Mouse (Mus musculus): ENCODE results near the gene Nxnl2.

The Nxnl2 gene

GRCm38 (mm10) chr13:51170691-51171680, at the start of gene Nxnl2:
Gene Nxnl2, plus strand, starts transcription at chr13:51171022.
- DNase-seq (ENCODE audit: extremely low read depth, low read depth) = no peak

DNA sequence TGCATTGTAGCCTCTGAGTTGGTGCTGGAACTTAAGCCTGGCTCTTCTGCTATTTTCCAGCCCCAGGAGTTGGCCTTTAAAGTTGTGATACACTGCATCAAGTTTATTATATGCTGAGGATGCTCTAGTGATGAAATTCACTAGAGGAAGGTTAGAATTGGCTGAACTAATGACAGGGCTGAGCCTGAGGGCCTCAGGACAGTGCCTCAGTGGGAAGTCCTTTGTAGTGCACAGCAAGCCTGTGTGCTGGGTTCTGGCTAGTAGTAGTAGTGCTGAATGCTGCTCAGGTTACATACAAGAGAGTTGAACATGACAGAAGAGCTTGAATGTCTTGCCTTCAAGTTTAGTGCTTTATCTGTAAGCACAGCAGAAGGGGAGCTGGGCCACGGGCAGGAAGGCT, 48.9 kb upstream of the Nxnl2 start:
- no peak for DNase-seq (ENCODE audit: extremely low read depth, low read depth)

- DNase-seq (ENCODE audit: extremely low read depth, low read depth) = no peak
Measured at GRCm38 (mm10) chr13:51122771-51123170, 48.1 kb upstream of the Nxnl2 start.

DNA sequence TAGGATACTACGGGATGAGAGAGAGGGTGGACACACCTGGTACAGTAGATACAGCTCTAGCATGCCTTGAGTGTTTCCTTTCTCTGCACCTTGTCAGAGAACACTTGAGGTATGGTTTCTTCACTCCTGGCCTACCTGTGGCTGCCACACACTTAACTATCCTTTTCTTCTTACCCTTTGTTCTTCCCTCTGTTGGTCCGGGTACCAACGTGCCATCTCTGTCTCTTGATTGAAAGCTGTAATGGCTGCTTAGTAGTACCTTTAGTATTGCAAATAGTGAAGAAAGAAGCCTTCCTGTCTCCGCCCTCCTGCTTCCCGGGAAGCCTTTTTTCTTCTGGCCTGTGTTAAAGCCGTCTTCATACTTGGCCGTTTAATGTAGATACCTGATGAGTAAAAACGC, 45.5 kb upstream of the Nxnl2 start:
- DNase-seq (ENCODE audit: extremely low read depth, low read depth) = no peak

DNA sequence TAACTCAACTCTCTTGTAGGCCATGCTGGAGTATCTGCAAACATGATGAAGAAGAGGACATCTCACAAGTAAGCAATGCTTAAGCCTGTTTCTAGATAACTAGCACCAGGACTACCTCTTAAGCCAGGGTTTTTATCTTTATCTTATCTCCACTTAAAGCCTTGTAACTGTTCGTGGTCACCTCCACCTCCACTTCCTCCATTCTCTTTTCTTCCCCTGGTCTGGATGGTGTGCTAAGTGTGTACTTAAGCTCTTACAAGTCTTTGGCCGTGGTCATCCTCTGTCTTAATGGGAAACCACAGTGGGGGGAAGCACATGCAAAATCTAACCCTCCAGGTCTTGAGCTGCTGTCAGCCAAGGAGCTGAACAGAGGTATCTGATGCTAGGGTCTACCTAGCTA, 42.9 kb upstream of the Nxnl2 start:
- no peak for DNase-seq (ENCODE audit: extremely low read depth, low read depth)

DNA sequence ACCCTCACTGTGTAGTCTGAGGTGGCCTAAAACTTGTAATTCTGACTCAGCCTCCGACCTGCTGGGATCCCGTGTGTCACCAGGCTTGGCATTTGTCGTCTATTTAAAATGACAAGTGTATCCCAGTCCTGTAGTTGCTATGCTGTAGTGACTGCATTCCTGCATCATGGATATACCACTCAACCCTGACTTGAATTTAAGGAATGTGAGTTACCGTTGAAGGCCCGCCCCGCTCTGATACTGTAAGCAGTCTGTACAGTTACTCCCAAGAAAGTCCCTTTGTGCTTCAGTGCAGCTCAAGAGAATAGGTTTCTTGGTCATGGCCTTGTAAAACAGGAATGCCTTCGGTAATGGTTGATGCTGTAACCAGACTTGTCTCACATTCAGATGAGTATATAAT, 42.4 kb upstream of the Nxnl2 start:
- DNase-seq (ENCODE audit: extremely low read depth, low read depth) = no peak

DNA sequence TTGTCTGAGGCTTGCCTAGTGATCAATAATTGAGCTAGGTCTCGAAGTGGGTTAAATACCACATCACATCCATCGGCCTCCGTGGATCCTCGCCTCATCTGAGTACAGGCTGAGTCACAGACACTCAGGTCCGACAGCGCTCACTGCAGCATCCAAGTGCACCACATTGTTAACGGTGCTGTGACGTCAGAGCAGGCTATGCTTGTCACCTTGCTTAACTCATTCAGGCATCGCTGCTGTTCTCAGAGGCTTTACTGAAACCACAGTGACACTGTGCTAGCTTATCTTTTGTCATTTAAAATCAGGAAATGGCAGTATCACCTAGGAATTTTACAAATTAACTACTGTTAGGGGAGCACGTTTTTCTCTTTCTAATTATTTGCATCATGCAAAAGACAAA, 39.6 kb upstream of the Nxnl2 start:
- no peak for DNase-seq (ENCODE audit: extremely low read depth, low read depth)

- no peak for DNase-seq (ENCODE audit: extremely low read depth, low read depth)
Measured at GRCm38 (mm10) chr13:51136315-51136714, 34.5 kb upstream of the Nxnl2 start.

DNA sequence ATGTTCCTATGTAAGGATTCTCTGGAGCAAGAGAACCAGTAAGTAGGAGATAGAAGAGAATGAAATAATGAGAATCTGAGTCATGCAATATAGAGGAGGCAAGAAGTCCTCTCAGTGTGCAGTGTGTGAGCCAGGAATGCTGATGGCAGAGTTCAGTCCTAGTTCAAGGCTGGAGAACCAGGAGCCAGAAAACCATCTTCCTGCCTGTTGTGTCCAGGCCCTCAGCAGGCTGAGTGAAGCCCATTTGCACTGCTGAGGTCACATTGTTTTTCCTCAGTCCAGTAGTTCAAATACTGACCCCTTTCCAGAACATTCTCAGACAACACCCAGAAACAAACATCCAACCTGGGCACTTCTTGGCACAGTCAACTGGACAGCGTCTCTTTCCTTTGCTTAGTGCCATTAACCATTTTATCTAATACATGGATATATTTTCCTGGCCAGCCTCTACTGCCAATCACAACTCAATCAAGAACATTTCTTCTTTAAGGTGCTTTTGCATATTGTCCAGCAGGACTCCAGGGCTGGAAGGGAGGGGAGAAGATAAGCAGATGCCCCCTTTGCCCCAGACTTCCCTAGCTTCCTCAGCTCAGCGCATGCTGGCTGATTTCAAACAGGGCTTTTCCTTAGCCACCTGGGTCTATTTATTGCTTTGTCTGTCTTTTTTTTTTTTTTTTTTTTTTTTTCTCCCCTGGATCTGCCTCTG, 33.7 kb upstream of the Nxnl2 start:
- no peak for DNase-seq (ENCODE audit: extremely low read depth, low read depth)

GRCm38 (mm10) chr13:51137702-51138031, 33.2 kb upstream of the Nxnl2 start:
- no peak for DNase-seq (ENCODE audit: extremely low read depth, low read depth)

DNA sequence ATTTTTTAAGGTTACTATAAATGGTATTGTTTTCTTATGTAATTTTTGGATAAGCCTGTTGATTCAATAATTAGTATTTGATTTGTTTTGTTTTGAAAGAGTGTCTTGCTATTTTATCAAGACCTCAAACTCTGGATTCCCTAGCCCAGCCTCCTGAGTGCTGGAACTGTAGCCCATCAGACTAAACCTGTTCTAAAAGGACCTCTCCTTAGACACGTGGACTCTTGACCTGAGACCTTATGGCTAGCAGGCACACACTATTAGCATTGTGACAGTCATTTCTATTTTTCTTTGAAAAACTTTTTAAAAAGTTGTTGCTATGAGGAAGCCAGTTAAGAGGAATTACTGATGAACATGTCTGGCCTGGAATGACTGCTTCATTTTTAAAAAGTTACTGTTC, 23.7 kb upstream of the Nxnl2 start:
- no peak for DNase-seq (ENCODE audit: extremely low read depth, low read depth)

GRCm38 (mm10) chr13:51152966-51153669, 17.7 kb upstream of the Nxnl2 start:
- no peak for DNase-seq (ENCODE audit: extremely low read depth, low read depth)

DNA sequence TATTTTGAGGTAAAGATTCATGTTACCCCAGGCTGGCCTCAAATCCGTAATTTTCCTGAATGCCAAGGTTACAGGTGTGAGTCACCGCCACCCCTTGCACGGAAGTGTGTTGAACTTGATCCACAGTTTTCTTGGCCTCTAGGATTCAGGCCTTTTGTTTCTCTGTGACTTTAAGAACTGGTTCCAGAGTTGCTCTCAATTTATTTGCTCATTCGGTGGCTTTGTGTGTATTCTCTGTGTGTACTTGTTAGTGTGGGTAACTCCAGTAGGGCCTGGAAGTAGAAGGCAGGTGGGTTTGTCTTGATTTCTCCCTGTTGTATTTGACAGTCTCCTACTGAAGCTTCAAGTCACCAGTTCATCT, 17.2 kb upstream of the Nxnl2 start:
- DNase-seq (ENCODE audit: extremely low read depth, low read depth) = no peak

DNA sequence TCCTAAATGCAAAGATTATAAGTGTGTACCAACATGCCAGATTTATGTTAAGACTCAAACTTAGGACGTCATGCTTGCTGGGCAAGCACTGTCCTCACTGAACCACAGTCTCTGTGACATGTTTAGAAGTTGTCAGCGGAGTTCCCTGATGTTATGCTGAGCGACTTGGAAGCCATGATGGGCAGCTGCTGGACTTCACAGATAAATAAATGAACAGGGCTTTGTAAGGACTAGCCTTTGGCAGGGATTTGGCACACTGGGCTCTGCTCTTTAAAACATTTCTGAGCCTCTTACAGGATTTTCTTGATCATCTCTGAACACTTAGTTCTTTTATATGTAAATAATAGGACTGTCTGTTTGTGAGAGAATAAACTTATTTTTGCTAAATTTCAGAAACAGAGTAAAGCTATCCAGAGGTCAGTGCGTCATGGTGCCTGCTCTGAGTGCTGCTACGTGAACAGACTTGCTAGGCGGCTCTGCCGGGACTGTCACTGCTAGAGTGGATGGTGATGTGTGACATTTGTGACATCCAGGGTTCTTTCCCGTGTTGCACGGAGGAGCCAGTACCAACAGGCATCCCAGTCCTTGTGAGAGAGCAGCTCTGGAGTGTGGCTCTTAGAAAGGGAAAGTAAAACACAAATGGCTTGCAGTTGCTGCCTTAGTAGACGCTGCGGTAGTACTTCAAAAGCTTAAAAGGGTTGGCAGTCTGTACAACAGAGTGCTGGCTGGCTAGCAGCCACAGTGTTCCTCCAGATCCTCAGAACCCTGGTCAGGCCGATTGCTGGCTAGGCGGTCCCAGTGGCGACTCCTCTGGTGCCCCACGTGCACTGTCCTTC, 15.4 kb upstream of the Nxnl2 start:
- no peak for DNase-seq (ENCODE audit: extremely low read depth, low read depth)

GRCm38 (mm10) chr13:51156014-51156386, 14.8 kb upstream of the Nxnl2 start:
- DNase-seq (ENCODE audit: extremely low read depth, low read depth) = no peak

GRCm38 (mm10) chr13:51157291-51157690, 13.5 kb upstream of the Nxnl2 start:
- no peak for DNase-seq (ENCODE audit: extremely low read depth, low read depth)

DNA sequence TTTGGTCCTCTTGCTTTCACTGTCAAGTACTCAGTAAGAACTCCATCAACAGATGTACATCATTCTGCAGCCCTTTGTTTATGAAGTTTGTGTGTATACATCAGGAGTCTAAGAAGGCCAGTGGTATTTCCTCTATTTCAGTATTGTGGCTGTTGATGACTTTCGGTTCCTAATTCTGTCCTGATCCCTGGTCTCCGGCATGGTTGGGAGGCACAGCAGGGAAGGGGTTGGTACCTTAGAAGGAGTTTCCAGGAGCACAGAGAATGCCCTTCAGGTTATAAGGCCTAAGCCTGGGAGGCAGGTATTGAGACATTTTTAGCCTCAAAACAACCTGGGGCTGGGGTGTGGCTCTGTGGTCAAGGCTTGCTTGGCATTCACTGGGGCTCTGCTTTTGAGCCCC, 9.2 kb upstream of the Nxnl2 start:
- no peak for DNase-seq (ENCODE audit: extremely low read depth, low read depth)

GRCm38 (mm10) chr13:51162246-51162645, 8.6 kb upstream of the Nxnl2 start:
- DNase-seq (ENCODE audit: extremely low read depth, low read depth) = no peak

DNA sequence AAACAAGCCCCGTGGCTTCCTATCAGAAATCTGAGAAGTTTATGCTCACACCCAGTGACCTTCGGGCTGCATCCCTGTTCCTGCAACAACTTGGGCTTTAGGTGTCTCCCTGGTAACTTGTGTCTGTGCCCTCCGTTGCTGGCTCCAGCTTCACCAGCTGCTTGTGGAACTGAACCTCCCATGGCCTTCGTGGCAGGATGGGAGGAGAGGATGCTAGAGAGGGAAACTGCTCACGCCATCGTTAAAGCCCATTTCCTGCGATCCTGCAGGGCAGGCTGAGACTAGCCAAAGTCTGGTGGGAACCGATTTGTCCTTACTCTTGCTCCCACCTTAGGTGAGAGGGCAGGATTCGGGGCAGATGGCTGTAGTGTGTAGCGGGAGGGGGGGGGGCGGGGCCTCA, 4.1 kb upstream of the Nxnl2 start:
- DNase-seq (ENCODE audit: extremely low read depth, low read depth) = no peak

GRCm38 (mm10) chr13:51170215-51170614, 607 bp upstream of the Nxnl2 start:
- DNase-seq (ENCODE audit: extremely low read depth, low read depth) = no peak

DNA sequence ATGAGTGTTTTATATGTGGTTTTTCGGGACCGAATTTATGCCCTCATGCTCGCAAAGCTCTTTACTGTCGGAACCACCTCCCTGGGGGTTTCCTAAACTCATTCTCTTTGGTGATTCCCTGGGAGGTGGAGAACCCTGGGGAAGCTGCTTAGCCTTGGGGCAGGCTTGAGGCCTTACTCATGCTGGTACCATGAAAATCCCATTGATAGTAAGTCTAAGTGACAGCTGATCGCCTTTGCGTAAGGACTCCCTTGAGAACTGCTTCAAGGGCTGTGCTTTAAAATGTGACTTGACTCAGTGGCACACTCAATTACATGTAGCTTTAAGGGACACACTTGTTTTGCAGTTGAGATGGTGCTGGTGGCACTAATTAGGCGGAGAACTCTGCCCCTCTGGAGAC, 1.8 kb downstream of the Nxnl2 start:
- no peak for DNase-seq (ENCODE audit: extremely low read depth, low read depth)
